Mouse (Mus musculus): ENCODE measurements around the gene Srgn. TPM values are rescaled to one million over a fixed set of nuclear protein-coding genes. Genes with fewer than 3 reads are reported as not detected.
"Not testable (repeated sequence)": the region's sequence is repeated elsewhere in the genome, so short reads cannot be mapped to it uniquely, and the experiment has no call there.

Srgn gene
- polyA plus RNA-seq, 1 experiment from 2014 or later = 3.3 TPM

DNA sequence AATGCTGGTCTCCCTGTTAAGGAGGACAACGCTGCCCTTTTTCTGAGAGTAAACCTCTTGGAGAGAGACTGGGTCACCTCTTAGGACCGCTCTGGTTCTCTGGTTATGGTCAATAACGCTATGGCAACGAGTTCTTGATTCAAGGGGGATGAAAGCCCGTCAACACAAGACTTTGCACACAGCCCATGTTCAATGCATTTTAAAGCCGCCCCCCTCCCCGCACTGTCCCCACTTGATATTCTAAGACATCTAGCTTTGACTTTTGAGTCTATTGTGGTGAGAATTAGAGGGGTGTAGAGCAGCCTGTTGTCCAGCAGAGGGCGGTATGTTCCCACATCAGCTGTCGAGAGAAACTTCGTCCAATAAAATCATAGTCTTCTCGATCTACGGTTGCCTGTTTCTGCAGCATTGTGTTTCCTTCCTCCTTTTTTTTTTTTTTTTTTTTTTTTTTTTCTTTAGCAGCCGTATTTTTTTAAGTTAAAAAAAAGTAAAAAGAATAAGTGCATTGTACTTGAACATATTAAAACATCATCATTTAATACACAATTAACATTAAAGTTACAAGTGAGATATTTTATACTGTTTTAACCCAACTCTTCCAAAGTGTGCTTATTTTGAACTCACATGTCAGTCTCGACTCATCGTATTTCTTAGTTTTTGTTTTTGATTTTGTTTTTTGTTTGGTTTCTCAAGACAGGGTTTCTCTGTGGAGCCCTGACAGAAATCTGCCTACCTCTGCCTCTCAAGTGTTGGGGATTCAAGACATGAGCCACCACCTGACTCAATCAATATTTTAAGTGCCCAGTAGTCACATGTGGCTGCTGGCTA lies 26.9 kb downstream of the Srgn start:
- Histone ChIP-seq H3K27ac (replicated peaks) (no peak overlapping the region), H3K9me3 (no peaks in the 10 kb centered on the region), H3K4me1 (no peaks in the 10 kb centered on the region), H3K27me3 (replicated peaks; ENCODE audit: low read depth, poor library complexity, severe bottlenecking) (no peaks in the 10 kb centered on the region), H3K4me3 (no peak overlapping the region), H3K36me3 (replicated peaks) (no peaks in the 10 kb centered on the region)
- DNase-seq (ENCODE audit: low spot score) = peak; percentile 72
- 27% methylated on average over 15 of the region's 15 CpGs for WGBS

DNA sequence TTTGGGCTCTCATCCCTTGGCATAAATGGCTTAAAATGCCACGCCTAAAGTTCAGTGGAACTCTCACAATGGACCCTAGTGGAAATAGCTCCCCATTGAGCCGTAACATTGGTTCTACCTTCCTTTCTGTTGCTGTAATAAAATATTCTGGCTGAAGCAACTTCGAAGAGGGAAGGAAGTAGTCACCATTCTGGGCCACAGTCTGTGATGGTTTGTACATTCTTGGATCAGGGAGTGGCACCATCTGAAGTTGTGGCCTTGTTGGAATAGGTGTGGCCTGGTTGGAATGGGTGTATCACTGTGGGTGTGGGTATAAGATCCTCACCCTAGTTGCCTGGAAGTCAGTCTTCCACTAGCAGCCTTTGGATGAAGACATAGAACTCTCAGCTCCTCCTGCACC lies 35.6 kb downstream of the Srgn start:
- not testable (repeated sequence) for H3K9me3 ChIP-seq; DNase-seq (ENCODE audit: low spot score); H3K27me3 ChIP-seq (replicated peaks; ENCODE audit: low read depth, poor library complexity, severe bottlenecking); H3K36me3 ChIP-seq (replicated peaks); H3K4me3 ChIP-seq; H3K27ac ChIP-seq (replicated peaks)
- H3K4me1 ChIP-seq = peaks cover 10% of the 10 kb centered on the region
- WGBS = 86% methylated on average over 3 of the region's 3 CpGs

DNA sequence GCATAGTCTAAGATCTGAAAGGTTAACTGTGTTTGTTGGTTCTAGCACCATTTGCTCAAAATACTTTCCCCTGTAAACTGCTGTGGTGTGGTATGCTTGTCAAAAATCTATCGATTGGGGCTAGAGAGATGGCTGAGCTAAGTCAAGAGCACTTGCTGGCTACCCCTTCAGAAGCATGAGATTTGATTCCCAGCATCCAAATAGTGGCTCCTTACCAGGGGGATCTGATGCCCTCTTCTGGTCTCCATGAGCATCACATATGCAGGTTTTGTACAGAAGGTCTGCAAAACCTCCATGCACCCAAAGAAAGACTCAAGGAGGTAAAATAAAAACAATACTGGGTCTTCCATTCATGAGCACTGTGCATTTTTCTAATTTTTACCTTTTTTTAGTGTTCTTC lies 39.0 kb downstream of the Srgn start:
- no peaks in the 10 kb centered on the region for H3K9me3 ChIP-seq
- 28% methylated on average over 1 of the region's 1 CpGs for WGBS
- peak; percentile 46 for DNase-seq (ENCODE audit: low spot score)
- H3K27me3 ChIP-seq (replicated peaks; ENCODE audit: low read depth, poor library complexity, severe bottlenecking) = no peaks in the 10 kb centered on the region
- H3K27ac ChIP-seq (replicated peaks) = no peak overlapping the region
- no peaks in the 10 kb centered on the region for H3K36me3 ChIP-seq (replicated peaks)
- peaks cover 15% of the 10 kb centered on the region for H3K4me1 ChIP-seq
- no peak overlapping the region for H3K4me3 ChIP-seq

DNA sequence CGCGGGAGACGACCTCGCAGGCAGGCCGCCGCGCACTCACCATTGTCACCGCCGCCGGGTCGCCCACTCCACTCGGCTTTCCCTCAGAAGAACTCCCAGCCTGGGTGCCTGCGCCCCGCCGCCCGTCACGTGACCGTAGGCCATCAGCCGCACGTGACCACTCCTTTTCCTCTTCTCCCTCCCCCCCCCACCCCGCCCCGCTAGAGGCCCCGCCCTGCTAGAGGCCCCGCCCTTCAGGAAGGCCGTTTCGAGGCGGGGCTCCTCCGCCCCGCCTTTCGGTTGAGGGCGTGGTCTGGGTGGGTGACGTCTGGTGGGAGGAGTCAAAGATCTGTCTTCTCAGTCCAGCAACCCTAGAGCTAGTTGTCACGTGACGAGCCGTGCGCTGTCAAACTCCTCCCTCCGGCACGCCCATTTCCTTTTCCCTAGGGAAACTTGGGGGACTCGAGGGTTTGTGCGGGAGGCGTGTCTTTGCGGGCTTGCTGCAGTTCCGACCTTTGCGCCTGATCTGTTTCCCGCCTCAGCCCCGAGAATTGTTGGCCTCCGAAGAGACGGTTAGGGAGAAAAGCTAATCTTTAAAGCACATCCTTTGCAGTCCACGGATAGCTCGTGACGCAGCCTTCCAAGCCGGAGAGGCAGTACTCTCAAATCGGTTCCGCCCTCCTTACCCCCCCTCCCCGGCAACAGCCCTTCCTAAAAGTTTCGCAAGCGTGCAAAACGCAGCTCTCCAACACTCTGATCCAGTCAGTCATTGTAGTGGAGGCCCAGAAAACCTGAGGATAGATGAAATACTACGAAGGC lies 40.4 kb downstream of the Srgn start, which contains the start of gene Vps26a:
TSS of gene Vps26a (minus strand) at position 188 of the 798 bp plus-strand sequence.
- WGBS = under 1% methylated on average over 59 of the region's 59 CpGs
- Histone ChIP-seq H3K27me3 (replicated peaks; ENCODE audit: low read depth, poor library complexity, severe bottlenecking) (no peaks in the 10 kb centered on the region), H3K27ac (replicated peaks) (peak within 1 kb of the TSS; percentile 87), H3K4me1 (peaks cover 15% of the 10 kb centered on the region), H3K36me3 (replicated peaks) (no peaks in the 10 kb centered on the region), H3K9me3 (no peaks in the 10 kb centered on the region), H3K4me3 (peak within 1 kb of the TSS; percentile 76)
- peak; percentile 99 for DNase-seq (ENCODE audit: low spot score)

DNA sequence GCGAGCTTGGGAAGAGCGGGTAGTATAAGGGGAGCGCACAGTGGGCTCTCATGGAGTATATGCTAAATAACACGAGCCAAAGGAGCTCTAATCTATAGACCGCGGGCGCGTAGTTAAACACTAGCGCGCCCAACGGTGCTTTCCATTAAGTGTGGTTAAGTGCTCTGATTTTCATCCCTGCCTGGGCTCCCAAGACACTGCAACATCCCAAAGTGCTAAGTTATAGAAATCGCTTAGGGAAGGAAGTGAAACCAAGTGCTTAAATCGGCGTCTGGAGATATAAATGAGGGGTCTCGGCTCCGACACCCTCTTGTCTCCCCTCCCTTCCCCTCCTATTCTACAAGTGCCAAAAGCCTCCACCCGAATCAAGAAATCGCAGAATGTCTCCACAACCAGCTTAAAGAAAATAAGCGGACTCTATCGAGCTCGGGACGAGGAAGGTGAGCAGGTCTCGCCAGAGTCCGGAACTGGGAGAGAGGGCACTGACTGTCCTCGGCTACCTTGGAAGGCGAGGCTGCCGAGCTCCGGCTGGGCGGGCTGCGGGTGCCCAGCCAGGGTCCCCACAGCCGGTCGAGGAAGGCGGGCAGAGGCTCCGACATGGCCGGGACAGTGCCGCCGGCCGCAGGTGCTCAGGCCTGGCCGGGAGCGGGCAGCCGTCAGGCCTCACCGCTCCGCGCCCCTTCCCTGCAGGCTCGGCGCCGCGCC lies 41.2 kb downstream of the Srgn start:
- Histone ChIP-seq H3K9me3 (no peaks in the 10 kb centered on the region), H3K4me3 (peak overlapping the region; percentile 76), H3K36me3 (replicated peaks) (no peaks in the 10 kb centered on the region), H3K27ac (replicated peaks) (peak overlapping the region; percentile 87), H3K4me1 (peaks cover 15% of the 10 kb centered on the region), H3K27me3 (replicated peaks; ENCODE audit: low read depth, poor library complexity, severe bottlenecking) (no peaks in the 10 kb centered on the region)
- under 1% methylated on average over 48 of the region's 48 CpGs for WGBS
- peak; percentile 40 for DNase-seq (ENCODE audit: low spot score)

DNA sequence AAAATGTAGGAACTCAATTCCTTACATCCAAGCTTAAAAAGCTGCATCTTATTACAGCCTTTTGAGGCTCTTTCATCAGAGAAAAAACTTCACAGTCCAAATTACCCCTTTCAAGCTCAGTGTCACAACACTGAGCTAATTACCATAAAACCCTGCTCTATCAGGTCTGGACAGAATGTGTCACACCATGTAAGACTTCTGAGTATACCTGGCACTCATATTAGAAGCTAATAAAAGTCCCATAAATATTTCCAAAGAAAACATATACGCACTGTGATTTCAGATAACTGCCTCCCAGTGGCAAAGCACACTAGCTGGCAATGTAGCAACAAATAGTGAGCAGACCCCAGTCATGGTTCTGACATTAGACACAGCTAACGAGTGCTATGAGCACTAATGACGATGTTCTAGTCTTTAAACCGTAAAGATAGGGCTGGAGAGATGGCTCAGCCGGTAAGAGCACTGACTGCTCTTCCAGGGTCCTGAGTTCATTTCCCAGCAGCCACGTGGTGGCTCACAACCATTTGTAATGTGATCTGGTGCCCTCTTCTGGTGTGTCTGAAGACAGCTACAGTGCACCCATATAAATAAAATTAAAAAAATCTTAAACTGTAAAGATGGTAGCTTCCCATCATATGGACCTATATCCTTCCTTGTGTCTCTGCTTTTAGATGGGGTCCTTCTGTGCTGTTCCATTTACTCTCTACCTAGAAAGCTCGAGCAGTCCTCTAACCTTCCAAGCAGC lies 46.0 kb downstream of the Srgn start:
- peaks cover 12% of the 10 kb centered on the region for H3K36me3 ChIP-seq (replicated peaks)
- H3K27ac ChIP-seq (replicated peaks) = no peak overlapping the region
- H3K4me1 ChIP-seq = peaks cover 5% of the 10 kb centered on the region
- H3K4me3 ChIP-seq = no peak overlapping the region
- WGBS = 69% methylated on average over 7 of the region's 7 CpGs
- H3K27me3 ChIP-seq (replicated peaks; ENCODE audit: low read depth, poor library complexity, severe bottlenecking) = no peaks in the 10 kb centered on the region
- H3K9me3 ChIP-seq = no peaks in the 10 kb centered on the region
- DNase-seq (ENCODE audit: low spot score) = no peak

DNA sequence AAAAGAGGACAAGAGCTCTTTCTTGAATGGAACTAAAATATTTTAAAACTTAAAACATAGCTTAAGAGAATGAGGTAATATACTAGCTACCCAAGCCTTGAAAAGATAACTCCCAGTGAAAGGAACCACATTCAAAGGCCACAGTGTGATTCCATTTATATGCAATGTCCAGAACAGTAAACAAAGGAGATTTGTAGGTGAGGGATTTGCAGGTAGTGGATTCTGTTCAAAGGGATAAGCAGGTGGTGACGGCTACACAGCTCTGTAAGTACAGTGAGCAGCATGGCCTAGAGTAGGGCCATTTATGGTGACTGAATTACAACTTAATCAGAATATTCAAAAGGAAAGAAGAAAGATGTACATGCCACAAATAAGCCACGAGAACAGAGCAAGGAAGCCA lies 50.3 kb downstream of the Srgn start:
- Histone ChIP-seq H3K9me3 (no peaks in the 10 kb centered on the region), H3K27me3 (replicated peaks; ENCODE audit: low read depth, poor library complexity, severe bottlenecking) (no peaks in the 10 kb centered on the region), H3K36me3 (replicated peaks) (peaks cover 23% of the 10 kb centered on the region), H3K4me3 (no peak overlapping the region), H3K4me1 (no peaks in the 10 kb centered on the region), H3K27ac (replicated peaks) (no peak overlapping the region)
- DNase-seq (ENCODE audit: low spot score) = no peak
- 76% methylated on average over 2 of the region's 2 CpGs for WGBS

DNA sequence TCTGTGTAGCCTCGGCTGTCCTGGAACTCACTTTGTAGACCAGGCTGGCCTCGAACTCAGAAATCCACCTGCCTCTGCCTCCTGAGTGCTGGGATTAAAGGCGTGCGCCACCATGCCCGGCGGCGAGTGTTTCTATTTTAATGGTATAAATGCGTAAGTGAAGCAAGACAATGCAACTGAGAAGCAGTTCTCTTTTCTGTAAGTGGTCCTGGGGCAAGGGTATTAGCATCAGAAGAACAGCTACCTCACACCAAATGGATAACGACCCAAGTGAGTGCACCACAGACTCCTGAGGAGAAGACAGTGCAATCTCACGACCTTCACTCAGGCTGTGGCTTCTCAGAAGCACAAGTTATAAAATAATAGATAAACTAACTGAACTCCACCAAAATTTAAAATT lies 52.3 kb downstream of the Srgn start:
- Histone ChIP-seq H3K9me3 (no peaks in the 10 kb centered on the region), H3K27ac (replicated peaks) (no peak overlapping the region), H3K27me3 (replicated peaks; ENCODE audit: low read depth, poor library complexity, severe bottlenecking) (no peaks in the 10 kb centered on the region), H3K4me3 (no peak overlapping the region), H3K36me3 (replicated peaks) (peaks cover 23% of the 10 kb centered on the region), H3K4me1 (no peaks in the 10 kb centered on the region)
- 90% methylated on average over 10 of the region's 10 CpGs for WGBS
- DNase-seq (ENCODE audit: low spot score) = no peak

DNA sequence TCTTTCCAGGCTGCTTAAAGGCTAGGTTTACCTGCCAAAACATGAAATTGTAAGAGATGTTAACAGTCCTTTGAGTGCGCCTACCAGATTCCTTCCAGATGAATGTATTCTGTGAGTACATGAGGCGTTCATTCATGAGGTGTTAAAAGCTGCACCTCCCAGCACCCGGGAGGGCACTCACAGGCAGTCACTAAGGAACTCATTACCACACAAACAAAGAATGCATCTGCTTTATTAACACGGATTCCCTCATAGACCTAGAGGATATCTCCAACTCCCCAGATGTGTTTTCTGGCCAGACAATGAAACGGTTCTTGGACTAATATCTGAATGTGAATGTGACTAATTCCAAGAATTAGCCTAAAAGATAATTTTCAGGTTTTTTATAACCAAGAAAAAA lies 56.1 kb downstream of the Srgn start:
- Histone ChIP-seq H3K4me1 (no peaks in the 10 kb centered on the region), H3K36me3 (replicated peaks) (peaks cover 28% of the 10 kb centered on the region; the same call in 1 of the 2 replicates), H3K9me3 (no peaks in the 10 kb centered on the region), H3K4me3 (no peak overlapping the region), H3K27me3 (replicated peaks; ENCODE audit: low read depth, poor library complexity, severe bottlenecking) (no peaks in the 10 kb centered on the region), H3K27ac (replicated peaks) (no peak overlapping the region)
- DNase-seq (ENCODE audit: low spot score) = no peak
- WGBS = 85% methylated on average over 5 of the region's 5 CpGs

DNA sequence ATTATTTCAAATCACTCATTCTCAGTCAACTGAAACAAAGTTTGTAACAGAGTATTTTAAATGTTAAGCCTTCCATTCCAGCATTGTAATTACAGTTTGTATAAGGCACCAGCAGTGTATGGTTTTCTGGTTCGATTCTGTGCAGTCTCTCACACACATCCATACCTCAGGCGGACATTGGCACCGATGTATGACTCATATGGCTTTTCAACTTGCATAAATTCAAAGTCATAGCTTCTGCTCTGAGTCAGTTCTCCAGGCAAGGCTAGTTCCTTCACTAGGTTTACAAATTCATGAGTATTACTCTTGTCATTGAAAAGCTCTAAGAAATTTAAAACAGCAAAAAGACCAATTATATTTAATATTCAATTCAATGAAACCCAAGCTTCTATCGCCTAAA lies 57.5 kb downstream of the Srgn start:
- Histone ChIP-seq H3K36me3 (replicated peaks) (peaks cover 25% of the 10 kb centered on the region; the same call in 1 of the 2 replicates), H3K27ac (replicated peaks) (no peak overlapping the region), H3K4me3 (no peak overlapping the region), H3K27me3 (replicated peaks; ENCODE audit: low read depth, poor library complexity, severe bottlenecking) (no peaks in the 10 kb centered on the region), H3K9me3 (no peaks in the 10 kb centered on the region), H3K4me1 (no peaks in the 10 kb centered on the region)
- no peak for DNase-seq (ENCODE audit: low spot score)
- 92% methylated on average over 4 of the region's 4 CpGs for WGBS

DNA sequence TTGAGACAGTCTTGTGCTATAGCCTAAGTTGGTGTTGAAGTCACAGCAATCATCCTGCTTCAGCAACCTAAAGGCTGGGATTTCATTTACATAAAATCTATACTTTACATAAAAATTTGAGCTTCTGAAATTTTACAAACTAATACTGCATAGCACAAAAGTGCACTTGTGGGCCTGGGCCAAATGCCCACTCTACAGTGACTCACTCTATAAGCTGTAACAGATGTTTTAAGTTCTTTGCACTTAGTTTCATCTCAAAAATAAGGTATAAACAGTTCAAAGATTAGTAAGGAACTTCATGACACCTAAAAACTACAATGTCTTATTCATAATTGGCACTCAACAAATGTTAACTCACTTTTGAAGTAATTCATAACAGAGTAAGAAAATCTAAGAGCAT lies 65.9 kb downstream of the Srgn start:
- Histone ChIP-seq H3K27ac (replicated peaks) (no peak overlapping the region), H3K27me3 (replicated peaks; ENCODE audit: low read depth, poor library complexity, severe bottlenecking) (no peaks in the 10 kb centered on the region), H3K4me3 (no peak overlapping the region), H3K4me1 (no peaks in the 10 kb centered on the region), H3K9me3 (no peaks in the 10 kb centered on the region), H3K36me3 (replicated peaks) (peaks cover 82% of the 10 kb centered on the region)
- DNase-seq (ENCODE audit: low spot score) = no peak

DNA sequence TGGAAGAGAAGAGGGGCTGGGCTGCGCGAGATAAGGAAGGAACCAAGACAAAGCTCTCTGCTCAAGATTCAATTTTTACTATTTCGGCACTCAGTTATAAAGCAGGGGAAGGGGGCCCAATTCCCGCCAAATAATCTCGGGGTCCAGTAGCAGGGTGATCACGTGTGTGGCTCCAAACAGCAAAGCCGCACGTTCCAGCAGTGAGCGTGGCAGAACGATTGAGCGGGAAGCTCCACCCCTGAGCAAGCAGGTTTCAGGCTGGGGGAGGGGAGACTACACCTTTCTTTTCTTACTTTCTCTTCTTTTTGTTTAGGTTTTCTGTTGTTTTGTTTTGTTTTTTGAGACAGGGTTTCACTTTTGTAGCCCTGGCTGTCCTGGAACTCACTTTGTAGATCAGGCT lies 75.2 kb downstream of the Srgn start:
- DNase-seq (ENCODE audit: low spot score); H3K27ac ChIP-seq (replicated peaks); H3K4me3 ChIP-seq; H3K9me3 ChIP-seq; H3K27me3 ChIP-seq (replicated peaks; ENCODE audit: low read depth, poor library complexity, severe bottlenecking): not testable (repeated sequence)
- H3K36me3 ChIP-seq (replicated peaks) = peaks cover 28% of the 10 kb centered on the region
- H3K4me1 ChIP-seq = peaks cover 19% of the 10 kb centered on the region
- 70% methylated on average over 11 of the region's 11 CpGs for WGBS

Measured in embryonic facial prominence, embryonic 10.5 days (tissue).